Mouse (Mus musculus): ENCODE results near the gene Mycbp2.

Mycbp2 gene

DNA sequence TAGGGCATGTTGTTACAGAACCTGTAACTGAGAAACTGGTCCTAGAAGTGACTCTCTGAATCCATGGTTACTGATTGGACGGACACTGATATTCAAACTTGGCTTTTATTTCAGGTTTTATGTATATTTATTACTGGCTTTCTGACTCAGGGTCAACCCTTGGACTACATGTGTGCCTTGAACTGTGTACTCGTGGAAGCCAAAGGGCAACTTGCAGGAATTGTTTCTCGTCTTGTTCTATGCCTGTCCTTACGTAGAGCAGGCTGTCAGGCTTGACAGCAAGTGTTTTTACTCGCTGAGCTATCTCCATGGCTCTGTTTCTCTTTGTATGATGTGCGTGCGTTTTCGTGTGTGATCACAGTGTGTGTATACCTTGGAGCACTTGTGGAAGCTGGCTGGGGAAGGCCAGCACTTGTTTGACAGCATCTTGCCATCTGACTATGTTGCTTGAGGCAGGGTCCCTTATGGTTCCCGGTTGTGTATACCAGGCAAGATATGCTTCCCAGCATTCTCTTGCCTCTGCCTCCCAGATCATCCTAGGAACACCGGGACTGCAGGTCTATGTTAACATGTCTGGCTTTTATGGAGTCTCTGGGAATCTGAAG, 243.8 kb downstream of the Mycbp2 start:
- in situ Hi-C loops (cut with MboI, MseI) = no loop called here

DNA sequence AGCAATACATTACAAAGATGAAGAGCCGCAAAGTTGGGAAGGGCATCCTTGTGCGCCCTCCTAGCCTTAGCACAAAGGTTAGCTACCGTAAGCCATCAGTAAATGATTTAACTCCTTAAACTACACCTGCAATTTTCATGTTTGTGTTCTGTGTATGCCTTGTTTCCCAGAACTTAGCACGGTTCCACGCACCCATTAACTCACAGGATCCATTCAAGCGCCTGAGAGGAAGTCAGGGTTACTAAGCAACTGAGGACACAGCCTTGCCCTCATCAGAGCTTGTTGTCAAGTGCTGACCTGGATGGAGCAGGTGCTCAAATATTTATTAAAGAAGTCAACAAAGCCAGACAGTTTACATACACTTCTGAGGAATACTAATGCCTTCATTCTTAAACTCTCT, 244.4 kb downstream of the Mycbp2 start:
- in situ Hi-C loops (cut with MboI, MseI) = no loop called here

DNA sequence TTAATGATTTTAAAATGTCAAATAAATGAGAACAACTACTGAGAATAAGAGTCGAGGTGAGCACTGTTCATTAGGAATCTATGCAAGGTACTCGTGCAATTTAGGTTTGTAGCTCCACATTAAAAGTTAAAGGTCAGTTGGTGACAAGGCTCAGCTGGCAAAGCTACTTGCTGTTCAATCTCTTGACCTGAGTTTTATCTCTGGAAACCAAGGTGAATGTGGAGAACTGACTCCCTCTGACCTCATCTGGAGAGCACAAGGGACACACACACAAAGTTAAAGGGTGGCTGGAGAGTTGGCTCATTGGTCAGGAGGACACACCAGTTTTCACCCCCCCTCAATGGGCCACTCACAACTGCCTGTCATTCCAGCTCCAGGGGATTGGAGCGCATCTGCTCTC, 245.4 kb downstream of the Mycbp2 start:
- in situ Hi-C loops (cut with MboI, MseI) = no loop called here

DNA sequence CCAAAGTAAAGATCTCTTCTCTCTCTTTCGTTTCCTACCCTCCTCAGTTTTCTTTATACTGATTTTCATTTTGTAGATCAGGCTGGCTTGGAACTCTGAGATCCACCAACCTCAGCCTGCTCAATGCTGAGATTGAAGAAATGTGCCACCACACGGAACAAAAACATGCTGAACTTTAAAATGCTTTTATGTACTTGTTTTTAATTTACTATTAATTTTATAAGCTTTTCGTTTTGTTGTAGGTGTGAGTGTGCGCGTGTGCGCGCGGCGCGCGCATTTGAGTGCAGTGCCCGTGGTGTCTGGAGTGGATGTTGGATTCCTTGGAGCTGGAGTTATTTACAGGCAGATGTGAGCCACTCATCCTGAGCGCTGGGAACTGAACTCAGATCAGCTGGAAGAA, 246.3 kb downstream of the Mycbp2 start:
- in situ Hi-C loops (cut with MboI, MseI) = no loop called here

DNA sequence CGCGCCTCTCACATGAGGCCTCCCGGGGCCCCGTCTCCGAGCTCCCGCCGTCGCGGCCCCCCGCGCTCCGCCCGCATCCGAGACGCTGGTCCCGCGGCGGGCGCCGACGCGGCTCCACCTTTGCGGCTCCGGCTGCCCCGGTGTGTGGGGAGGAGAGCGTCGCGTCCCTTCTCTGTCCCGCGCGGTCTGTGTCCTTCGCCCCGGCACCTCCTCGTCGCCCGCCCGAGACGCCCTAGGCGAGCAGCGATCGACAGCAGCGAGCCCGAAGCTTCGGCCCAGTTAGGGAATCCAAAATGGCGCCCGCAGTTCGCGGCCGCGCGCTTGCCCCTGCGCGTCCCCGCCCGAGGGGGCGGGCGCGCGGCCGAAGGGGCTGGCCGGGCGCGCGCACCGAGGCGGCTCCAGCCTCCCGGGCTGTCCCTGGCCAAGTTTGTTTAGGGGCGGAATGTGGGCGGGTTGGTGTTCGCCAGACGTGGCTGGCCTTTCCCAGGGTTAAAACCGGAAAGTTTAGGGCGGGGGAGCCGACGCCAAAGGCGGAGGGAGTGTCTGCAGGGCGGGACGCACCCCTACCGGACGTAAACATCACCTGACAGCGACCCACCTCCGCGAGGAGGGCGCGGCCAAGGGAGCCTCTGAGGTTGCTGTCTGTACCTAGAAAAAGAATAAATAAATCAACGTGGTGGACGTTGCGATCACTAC, 247.2 kb downstream of the Mycbp2 start, which contains the start of gene Fbxl3:
Fbxl3 (minus strand) TSS at position 329 of the 696 bp plus-strand sequence.
- in situ Hi-C loops (cut with MboI, MseI) = no loop called here

DNA sequence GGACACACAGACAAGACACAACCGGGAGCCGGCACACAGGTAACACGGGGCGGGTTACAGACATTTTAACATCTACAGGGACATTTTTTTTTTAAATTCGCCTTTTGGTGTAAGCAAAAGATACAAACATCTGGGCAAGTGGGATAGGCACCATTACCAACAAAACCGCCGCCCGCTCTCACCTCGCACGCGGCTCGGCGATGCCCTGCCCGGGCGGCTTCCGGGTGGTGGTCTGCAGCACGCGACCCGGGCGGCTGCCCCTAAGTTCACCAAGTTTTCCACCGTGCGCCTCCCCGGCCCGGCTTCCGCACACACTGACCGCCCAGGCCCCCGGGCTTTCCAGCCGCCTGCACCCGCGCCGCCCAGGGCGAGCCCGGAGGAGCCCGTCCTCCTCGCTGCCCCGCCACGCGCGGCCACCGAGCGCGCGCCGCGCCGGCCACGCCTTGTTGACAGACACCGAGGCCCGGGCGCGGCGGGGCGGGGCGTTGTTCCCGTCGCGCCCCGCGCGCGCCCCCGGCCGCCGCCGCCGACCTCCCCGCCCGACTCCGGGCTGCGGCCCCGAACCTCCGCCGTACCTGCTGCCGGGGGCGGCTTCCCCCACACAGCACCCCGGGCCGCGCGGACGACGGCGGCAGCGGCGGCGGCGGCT, 247.9 kb downstream of the Mycbp2 start:
- in situ Hi-C loops (cut with MboI, MseI) = no loop called here

DNA sequence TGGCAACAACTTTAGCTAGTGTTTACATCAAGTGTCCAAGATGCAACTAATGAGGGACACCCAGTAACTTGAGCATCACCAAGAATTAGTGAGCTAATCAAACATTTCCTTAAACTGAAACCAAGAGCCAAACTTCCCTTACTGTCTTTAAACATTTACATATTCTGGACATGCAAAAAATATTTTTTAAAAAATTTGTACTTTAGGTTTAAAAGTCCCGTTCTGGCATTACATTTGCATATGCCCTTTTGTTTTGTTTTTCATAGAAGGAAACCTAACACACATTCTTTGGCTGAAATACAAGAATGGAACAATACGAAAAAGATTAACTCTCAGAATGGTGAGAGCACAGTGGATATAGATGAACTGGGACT, 248.4 kb downstream of the Mycbp2 start:
- in situ Hi-C loops (cut with MboI, MseI) = no loop called here

DNA sequence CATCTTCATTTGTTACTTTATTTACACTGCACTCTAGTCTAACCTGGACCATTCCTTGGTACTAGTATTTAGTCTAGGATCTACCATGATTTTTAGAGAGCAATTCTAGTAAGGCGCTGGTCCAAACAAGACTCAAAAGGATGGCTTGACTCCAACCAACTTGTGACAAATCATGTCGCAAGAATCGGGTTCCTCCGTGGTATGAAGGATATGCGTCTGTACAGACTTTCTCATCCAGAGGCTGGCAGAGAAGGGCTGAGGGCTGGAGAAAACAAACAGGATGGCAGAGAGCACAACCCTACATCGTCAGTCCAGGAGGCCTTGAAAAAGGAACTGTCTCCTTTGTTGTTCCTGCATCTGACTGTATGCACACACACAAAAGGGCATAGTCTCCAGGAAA, 250.0 kb downstream of the Mycbp2 start:
- in situ Hi-C loops (cut with MboI, MseI) = no loop called here

DNA sequence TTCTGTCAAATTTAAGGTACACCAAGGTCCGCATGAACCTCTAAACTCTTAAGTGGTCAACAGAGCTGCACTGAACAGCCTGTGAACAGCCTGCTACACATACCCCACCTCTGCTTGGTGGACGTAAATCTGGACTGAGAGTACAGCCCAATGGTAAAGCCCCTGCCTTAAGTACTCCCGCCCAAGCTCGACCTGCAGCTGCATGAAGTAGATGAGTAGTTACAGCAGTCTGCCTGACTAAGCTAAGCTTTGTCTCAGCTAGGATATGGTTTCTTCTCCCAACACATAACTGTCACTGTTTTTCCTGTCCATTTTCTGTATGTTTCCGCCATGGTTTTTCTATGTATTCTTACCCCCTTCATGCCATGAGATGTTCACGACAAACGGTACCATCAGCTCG, 250.8 kb downstream of the Mycbp2 start:
- in situ Hi-C loops (cut with MboI, MseI) = no loop called here

DNA sequence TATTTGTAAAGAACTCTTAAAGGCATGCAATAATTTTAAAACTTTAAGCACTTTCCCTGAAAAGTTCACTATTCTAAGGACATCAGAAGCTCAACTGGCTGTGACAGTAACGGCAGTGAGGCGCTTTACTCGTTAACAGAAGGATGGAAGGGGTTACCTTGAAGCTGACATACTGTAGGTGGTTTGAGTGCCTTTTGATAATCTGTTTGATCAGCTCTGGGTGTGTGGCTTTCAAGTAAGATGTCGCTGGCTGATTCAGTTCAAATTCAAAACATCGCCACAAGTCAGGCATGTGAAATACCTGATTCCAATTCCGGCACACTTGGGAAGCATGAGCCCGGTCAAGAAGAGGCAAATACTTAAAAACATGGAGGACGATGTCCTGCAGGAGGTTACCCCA, 251.6 kb downstream of the Mycbp2 start:
- in situ Hi-C loops (cut with MboI, MseI) = no loop called here

DNA sequence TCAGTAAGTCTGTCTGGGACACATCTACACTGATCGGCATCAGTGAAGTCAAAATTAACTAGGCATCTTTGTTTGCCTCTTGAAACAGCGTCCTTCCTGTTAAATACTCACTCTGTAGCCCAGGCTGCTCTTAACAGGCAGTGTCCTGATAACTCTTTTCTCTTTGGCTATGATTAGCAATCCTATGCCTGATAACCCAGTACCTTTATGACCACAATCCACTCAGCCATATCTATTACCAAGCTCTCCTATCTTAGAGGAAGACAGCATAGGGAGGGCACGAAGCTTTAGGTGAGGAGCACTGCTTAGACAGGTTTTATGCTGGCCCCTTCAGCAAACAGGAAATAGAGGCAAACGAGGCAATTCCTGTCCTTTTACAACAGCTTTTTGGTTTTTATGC, 252.9 kb downstream of the Mycbp2 start:
- in situ Hi-C loops (cut with MboI, MseI) = no loop called here

DNA sequence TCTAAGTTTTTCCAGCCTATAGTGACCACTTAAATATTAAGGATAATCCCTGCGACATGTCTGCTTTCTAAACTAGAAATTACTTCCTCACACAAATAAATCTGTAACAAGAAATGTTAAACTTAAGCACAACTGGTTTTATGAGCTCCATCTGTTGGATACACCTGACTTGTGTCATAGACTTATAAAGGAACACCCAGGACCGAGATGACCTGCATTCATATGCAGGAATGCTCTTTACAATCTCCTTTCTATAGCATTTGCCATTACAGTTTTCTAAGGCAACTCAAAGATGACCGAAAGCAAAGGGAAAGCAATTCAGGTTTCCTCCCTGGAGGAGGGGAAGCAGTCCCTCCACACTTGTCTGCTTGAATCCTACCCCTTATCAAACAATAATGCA, 253.4 kb downstream of the Mycbp2 start:
- in situ Hi-C loops (cut with MboI, MseI) = no loop called here

DNA sequence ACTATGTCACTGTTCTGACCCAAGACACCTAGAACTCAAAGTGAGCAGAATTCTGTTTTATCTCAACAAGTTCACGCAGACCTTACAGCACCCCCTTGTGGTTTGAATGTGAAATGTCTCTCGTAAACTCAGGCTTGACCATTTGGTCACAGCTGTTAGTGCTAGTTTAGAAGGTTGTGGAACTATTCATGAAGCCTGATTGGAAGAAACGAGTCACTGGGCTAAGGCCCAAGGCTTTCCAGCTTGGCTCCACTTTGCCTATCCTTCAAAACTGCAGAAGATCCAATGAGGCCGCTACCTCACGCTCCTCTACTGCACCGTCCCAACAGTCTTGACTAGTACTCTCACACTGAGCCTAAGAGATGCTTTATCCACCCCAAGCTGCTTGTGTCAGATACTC, 258.0 kb downstream of the Mycbp2 start:
- in situ Hi-C loops (cut with MboI, MseI) = no loop called here

DNA sequence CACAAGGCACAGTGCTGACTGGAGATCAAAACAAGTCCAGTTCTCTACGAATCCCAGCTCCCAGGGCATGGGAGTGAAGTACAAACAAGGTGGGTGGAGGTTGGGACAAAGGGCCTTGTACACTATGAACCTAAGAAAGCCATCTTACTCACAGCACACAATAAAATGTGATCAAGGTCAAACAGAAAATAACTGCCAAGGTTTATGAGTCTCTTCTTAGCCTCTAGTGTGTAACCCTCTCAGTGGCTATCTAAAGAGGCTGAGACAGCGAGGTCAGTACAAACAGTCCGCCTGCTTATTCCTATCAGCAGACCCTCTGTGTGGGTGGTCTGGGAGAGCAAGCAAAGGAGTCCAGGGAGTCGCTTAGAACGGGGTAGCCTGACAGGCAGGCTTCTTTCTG, 258.8 kb downstream of the Mycbp2 start:
- in situ Hi-C loops (cut with MboI, MseI) = no loop called here

DNA sequence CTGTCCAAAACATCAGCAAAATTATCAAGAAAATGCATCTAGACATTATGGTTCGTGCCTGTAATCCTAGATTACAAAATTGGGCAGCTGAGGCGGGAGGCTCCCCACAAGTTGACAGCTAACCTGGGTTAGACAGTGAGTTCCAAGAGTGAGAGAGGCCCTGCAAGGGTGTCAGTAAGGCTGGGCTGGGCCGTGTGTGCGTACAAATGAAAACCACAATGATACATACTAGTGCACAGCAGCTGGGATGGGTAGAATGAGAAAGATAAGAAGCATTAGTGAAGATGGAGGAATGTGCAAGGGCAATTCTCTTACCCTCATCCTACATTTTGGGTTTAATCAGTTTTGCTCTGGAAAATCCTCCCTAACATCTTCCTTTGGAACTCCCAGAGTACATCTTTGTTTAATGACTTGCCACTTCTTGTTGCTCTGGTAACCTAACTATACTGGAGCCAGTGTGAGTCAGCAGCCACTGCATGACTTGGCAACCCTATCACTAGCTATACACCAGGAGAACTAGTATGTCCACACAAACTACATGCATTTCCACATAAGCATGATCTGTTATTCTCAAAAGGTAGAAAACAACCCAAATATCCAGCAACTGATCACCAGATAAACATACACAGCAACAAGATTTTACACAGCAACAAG, 259.8 kb downstream of the Mycbp2 start:
- in situ Hi-C loops (cut with MboI, MseI) = no loop called here

DNA sequence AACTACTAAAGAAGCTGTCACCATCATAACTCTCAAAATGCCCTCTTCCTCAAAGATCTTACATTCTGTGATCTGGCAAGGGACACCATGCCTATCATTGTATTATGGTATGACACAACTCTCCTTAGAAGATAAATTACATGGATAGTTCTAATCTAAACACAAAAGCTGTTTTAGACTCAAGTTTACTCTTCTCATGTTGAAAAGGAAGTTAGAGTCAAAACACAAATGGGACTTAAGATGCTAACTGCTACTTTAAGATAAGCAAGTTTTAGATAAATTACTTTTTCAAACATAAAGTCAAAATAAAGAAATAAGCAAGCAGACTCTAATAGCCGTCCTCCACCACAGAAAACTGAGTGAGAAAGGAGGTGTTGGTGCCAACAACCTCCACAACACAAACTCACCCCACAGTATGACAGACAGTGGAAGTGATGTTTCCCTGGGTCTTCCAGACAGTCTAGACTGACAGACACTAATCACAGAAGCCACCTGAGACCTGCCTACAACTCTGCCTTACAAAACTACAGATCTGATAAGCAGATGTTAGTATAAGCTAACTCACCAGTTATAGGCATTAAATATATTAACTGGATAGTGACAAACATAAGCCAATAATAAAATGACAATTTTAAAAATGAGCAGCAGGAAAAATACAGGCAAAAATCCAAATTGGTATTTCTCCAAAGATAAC, 260.6 kb downstream of the Mycbp2 start:
- in situ Hi-C loops (cut with MboI, MseI) = no loop called here

DNA sequence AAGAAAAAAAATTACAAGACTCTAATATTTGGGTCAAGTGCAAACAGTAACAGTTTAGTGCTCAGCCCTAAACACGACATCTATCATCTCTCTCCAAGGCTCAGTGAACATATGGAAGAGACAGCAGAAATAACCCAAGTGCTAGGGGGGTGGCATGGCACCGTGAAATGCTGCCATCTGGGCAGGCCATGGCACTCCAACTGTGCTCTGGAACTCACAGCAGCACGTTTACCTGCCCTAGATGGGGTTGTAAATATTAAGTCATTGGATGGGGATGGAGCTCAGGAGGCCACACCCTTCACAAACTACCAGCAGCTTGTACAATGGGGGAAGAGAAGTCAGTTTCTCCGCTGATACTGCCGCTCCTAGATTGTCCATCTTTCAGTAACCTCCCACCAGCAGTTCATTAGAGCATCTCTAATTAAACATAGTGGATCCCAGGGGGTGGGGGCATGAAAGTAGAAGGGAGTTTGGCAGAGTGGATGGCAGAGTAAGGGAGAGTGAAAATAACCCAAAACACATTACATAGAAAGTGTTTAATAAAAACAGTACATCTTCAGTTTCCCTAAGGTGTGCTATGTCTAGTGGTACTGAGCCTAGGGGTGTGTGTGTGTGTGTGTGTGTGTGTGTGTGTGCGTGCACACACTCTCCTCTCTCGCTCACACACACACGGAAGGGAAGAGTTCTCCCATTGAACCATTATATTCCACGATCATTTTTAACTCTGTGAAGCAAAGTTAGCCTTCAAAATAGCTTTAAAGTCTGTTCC, 267.2 kb downstream of the Mycbp2 start:
- in situ Hi-C loops (cut with MboI, MseI) = no loop called here

DNA sequence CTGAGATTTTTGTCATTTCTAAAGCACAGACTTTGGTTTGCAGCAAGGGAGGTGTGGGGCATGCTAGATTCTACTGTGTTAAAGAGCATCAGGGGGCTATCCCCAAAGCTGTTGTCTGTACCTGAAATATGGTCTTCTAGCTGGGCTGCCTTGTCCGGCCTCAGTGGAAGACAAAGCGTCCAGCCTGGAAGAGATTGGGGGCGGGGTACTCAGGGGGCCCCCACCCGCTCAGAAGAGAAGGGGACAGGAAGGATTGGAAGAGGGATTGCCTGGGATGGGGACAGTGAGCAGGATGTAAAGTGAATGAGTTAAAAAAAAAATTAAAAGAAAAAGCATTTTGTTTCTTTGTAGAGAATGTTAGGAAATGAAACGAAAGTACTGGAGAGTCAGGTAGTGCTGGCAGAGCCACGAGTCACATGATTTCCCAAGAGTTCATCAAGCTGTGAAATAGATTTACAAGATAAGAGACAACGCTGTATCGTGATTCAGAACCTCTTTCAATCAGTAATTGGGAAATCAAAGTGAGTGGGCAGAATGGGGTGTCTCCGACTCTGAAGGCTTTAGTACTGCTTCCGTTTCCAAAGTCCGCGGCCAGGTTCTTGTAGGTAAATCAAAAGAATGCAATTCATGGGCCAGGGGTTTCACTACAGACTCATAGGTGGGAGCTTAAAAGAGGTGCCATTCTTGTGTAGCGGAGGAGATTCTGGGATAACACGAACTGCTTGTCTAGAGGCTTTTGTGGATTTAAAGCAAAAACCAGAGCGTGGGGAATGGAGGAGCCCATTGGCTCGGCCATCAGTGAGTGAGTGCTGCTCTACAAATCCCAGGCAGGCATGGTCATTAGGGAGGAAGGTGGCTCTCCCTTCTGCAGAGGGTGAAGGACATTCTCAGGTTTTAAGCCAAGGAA, 268.4 kb downstream of the Mycbp2 start:
- in situ Hi-C loops (cut with MboI, MseI) = no loop called here

DNA sequence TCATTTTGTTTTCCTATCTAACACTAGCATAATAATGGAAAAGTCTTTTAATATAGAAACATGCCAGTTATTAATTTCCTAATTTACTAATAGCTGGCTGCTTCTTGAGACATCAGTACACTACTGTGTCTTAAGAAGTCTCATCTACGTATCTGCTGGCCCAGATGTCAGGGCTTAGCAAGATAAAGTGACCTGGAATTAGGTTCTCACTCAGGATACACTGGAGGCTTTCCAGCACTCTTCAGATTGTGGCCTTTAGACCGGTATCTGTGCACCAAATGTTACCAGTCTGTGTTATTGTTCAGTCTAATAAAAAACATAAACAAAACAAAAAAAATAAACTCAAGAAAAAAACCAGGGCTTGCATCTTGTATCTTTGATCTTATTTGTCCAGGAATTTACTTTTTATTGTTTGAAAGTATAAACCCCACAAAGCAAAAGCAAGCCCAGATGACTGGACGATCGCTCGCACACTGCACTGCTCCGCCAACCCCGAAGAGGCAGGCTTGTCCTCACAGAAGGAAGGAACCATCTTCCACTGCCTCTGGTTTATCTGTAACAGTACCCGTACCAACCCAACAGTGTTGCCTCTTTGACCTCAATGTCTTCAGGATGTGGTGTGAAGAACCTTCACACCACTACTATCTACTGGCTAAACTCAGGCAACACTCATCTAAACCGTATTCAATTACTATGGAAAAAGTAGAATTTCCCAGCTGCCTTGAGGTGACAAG, 269.2 kb downstream of the Mycbp2 start:
- in situ Hi-C loops (cut with MboI, MseI) = no loop called here

DNA sequence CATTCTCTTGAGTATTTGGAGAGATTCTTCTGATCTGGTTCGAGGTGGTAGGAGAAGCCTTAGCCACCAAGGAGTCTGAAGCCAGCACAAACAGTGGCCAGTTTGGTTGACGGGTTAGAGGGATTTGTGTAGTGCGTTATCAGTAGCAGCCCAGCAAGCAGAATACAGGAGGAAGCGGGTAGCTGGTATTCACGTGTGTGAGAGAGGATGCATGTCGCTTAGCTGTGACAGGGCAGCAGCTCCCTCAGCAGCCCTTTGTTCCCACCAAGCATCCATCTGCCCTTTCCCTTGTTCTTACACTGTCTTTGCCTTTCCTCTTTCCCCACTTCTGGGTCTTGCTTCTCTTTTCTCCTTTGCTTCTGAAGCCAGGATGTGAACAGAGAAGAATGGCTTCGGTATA, 271.4 kb downstream of the Mycbp2 start:
- in situ Hi-C loops (cut with MboI, MseI) = no loop called here
